Mouse (Mus musculus): ENCODE measurements around the gene 2310011J03Rik. TPM values are rescaled to one million over a fixed set of nuclear protein-coding genes. Genes with fewer than 3 reads are reported as not detected.
"Not testable (repeated sequence)": the region's sequence is repeated elsewhere in the genome, so short reads cannot be mapped to it uniquely, and the experiment has no call there.

Gene 2310011J03Rik
- 10 to 100 TPM; 10.5 to 13.1 TPM for total RNA-seq (2021)
- long read RNA-seq, experiment 1, transcript 2310011J03Rik-201 (2 exons, 1,649 nt), result major isoform, 31 of 31 reads
- long read RNA-seq, experiment 1, partial matches to known transcripts, result 0 of 31 reads
- long read RNA-seq, experiment 1, other reads (novel, unspliced or antisense), result 0 of 31 reads
- long read RNA-seq, experiment 2, transcript 2310011J03Rik-201 (2 exons, 1,649 nt), result major isoform, 27 of 27 reads
- long read RNA-seq, experiment 2, partial matches to known transcripts, result 0 of 27 reads
- long read RNA-seq, experiment 2, other reads (novel, unspliced or antisense), result 0 of 27 reads

DNA sequence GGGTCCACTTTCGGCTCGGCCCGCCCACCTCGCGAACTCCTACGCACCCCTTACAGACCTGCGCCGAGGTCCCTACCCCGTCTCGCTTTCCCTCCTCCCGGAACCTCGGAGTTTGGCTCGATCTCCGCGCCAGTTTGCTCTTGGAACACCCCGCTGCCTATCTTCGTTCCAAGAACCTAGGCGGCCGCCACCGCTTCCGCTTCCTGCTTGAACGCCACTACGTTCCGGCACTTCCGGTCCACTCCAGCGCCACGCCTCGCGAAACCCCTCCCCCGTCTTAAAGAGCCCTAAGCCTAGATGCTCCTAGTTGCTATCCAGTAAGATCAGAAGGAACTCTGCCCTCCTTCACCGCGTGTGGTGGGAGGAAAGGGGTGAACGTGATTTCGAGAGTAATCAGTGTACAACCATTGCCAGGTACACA is at the start of gene 2310011J03Rik:
Gene 2310011J03Rik (minus strand): TSS at position 198 of the 421 bp plus-strand sequence.
- DNase-seq, result peak; percentile 90

DNA sequence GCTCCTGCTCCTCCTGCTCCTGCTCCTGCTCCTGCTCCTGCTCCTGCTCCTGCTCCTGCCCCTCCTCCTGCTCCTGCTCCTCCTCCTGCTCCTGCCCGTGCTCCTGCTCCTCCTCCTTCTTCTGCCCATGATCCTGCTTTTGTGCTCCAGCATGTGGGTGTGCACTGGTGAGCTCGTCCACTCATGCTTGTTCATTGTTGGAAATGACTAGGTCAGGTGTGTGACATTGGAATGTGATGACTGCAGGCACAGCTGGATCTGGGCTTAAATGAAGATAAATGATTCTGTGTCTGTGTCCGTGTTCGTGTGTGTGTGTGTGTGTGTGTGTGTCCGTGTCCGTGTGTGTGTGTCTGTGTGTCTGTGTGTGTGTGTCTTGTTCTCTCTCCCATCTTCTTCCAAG is 48.1 kb upstream of the 2310011J03Rik start:
- DNase-seq, result no peak

DNA sequence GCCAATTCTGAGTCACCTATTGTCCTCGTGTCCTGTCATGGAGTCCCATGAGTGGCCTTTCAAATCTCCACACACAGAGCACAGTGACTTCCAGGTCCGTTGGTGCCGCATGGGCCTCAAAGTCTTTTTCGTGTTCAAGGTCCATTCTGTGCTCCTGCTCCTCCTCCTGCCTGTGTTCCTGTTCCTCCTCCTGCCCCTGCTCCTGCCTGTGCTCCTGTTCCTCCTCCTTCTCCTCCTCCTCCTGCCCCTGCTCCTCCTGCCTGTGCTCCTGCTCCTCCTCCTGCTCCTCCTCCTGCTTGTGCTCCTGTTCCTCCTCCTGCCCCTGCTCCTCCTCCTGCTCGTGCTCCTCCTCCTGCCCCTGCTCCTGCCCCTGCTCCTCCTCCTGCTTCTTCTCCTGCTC is 47.6 kb upstream of the 2310011J03Rik start:
- DNase-seq, result no peak

DNA sequence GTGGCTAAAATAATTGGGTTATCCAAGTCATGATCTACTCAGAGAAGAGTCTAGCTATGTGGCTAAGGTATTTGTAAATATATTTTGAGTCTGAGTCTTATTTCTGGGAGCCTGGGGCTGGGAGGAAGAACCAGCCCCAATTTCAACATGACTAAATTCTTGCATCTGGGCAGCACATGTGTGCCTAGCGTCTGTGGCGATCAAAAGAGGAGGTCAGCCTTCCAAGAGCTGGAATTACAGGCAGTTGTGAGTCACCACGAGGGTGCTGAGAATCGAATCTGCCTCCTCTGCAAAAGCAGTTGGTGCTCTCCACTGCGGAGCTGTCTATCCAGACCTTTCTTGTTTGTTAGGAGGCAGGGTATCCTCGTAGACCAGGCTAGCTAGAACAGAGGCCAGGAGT is 45.4 kb upstream of the 2310011J03Rik start:
- no peak for DNase-seq

DNA sequence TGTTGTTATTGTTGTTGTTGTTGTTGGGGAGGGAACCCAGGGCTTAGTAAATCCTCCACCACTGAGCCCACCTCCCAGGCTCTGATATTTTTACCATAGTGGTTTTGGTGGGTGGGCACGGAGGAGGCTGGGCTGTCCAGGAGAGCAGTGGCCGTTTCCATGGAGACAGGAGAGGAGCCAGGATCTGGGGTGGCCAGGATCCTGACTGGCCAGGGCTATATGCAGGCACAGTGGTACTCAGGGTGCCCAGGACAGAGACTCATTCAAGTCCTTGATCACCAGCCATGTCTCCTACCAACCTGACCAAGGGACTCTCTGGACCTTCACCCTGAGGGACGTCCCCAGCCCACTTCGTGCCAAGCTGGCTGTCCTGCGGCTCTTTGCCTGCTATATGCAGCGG is 43.4 kb upstream of the 2310011J03Rik start:
- DNase-seq, result no peak

DNA sequence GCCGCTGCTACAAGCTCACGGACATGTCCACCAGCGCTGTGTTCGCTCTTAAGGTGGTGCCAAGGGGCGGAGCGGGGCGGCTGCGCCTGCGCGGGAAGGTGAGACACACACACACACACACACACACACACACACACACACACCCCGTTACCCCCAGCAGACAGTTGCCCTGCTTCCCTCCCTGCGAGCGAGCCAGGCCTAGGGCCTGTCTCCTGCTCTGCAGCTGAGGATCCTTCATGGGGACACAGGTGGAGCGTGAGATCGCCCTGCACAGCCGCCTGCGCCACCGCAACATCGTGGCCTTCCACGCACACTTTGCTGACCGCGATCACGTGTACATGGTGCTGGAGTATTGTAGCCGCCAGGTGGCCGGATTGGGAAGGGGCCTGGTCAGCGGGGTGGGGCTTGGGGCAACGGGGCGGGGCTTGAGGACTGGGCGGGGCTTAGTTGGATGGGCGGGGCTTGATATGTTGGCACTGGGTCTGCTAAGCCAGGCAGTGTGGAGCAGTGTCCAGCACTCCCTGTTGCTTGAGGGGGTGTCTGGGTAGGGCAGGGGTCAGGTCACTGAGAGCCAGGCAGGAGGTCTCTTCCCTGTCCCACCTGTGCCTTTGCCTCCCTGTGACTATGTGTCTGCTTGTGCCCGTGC is 37.8 kb upstream of the 2310011J03Rik start:
- no peak for DNase-seq

DNA sequence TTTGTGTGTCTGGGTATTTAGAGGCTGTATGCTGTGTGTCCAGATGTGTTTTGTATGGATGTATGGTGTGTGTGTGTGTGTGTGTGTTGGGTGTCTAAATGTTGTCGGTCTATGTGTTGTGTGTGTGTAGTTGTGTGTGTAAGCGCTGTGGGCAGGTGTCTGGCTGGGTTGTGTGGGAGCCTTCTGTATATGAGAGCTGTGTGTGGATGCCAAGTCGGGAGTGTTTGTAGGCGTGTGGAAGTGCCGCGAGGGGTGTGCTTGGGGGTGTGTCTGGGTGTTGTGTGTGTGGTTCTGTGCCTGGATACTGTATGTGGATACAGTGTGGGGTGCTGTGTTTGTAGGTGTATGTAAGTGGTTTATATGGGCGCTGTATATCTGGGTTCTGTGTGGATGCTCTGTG is 37.0 kb upstream of the 2310011J03Rik start:
- DNase-seq, result no peak

DNA sequence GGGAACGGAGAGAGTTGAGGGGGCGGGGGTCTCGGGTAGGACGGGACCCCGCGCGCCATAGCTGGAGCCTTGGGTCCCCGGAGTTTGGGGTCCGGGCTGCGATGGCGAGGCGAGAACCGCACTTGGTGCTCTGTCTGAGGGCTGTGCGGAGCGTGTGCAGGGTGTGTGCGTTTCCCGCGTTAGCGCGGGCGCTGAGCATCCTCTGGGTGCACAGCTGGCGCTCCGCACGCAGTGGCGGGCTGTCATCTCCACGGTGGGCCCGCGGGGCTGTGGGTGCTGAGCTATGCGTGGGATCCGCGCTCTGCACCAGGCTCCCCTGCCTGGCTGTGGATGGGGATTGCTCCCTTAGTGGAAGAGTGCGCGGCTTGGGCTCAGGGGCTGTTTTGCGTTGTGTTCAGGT is 36.4 kb upstream of the 2310011J03Rik start:
- no peak for DNase-seq

DNA sequence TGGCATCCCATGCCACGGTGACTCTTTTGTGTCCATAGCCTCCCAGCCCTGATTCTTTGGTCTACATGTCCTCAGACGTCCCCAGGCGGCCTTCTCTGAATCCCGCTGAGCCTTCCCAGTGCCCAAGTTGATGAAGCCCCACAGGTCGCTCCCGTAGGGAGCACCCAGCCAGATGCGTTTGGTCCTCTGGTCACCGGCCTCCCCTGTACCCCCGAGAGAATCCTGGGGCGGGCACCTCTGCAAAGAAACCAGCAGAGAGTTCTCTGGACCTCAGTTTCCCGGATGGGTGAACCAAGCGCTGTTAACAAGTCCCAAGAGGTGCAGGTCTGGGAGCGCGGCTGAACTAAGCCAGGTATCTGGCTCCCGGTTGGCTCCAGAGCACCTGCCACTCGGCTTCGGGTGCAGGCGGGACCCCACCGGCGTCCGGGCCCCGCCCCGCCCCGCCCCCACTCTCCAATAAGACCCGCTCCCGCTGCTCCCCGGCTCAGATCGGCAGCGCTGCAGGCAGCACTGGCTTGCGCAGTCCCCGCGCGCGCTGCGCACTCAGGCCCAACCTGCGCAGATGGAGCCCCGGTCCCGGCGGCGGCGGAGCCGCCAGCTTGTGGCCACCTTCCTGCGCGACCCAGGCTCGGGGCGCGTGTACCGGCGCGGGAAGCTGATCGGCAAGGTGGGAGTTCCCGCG is 35.8 kb upstream of the 2310011J03Rik start, which contains the start of gene Plk5:
Gene Plk5 (plus strand): TSS at position 459 of the 682 bp plus-strand sequence.
- DNase-seq, result no peak

DNA sequence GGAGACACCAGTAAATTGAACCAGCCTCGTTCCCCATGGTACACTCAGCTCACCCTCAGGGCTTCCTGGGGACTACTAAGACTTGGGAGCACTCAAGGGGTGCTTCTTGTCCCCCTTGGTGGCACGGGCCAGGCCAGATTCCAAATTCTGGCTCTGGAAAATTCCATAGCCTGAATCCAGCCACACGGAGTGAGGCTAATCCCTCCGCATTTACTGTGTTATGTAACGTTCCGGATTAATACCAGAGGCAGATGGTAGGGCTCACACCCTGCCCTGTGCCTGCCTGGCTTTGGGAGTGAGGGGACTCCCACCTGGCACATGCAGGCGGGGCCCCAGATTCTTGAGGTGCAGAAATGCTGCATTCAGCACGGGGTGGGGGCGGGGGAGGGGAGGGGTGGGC is 35.1 kb upstream of the 2310011J03Rik start:
- no peak for DNase-seq

DNA sequence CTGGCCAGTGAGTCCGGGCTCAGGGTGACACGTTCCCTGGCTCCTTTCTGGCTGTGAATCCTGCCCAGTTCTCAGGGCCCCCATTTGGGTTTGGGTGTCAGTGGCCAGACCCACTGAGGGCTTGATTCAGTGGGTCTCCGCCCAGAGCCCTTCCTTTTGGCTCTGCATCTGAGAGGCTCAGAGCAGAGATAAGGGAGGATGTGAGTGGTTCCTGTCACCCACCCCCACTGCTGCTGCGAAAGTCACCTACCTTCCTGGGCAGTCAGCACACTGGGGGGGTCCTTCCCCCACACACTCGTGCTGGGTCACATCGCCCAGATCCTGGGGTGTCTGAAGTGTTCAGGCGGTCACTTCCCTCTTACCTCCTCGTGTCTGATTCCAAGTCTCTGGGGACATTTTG is 32.4 kb upstream of the 2310011J03Rik start:
- DNase-seq, result no peak

DNA sequence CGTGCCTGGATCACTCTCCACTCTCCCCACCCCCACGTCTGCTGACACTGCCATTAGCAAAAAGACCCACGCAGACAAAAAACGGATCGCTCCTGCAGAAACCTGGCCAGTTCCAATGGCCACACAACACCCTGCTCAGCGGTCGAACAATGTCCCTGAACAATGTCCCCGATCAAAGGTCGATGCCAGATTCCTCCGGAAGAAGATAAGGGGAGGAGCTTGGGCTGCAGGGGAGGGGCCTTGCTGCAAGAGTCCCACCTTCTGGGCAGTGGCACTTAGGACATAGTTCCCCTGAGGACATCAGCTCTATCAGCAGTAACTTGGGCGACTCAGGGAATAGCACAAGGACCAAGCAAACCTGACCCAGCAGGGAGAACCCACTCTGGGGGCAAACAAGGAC is 31.6 kb upstream of the 2310011J03Rik start:
- DNase-seq, result no peak

DNA sequence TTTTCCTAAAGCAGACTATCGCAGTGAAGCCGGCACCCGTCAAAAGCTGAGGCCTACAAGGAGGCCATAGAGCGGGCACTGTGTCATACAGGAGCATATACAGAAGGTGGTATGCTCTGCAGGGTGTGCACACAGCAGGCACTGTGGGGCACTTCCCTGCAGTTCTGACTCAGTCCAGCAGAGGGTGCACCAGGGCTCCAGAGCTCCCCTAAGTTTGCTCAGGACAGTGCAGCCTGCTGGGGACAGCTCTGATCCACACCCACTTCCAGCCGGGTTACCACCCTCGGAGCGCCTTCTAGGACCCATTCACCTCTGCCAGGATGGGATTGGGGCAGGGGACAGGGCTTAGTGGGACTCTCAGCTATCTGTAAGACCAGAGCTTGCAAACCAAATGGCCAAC is 30.0 kb upstream of the 2310011J03Rik start:
- DNase-seq, result peak; percentile 91

DNA sequence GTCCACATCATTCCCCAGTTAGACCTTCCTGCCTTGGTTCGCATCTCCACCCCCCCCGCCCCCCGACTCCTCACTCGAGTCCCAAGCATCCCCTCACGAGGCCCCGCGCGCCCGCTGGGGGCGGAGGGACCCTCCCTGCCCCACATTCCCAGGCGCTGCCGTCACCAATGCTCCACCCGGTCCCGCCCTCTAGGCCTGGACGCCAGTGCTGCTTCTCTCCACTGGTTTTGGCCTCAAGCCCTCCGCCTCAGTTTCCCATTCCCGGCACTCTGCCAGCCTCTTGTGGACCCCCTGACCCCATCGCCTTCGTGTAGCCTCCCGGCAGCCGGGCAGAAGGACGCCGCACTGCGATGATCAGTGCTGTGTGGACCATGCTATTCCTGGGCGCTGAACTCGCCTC is 28.6 kb upstream of the 2310011J03Rik start:
- no peak for DNase-seq

DNA sequence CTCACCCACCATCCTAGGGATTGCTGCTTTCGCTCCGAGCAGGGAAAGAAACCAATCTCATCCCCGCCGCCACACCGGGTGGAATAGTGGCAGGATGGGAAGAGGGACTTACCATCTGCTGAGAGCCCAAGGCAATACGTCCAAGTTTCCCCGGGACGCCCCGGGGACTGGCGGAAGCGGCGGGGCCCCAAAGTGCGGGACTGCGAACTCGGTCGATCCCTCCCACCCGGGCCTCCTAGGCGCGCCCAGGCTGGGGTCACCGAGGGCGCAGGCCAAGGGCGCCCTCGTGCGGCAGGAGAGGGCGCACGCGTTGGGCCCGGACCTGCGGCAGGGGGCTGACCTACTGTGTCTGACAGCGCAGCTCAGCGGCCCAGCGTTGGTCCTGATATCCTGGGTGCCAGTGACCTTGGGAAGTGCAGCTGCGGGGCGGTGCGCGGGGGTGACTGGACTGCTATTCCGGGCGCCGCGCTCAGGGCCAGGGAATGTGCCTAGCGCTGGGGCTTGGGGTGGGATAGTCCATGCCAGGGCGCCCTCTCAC is 28.0 kb upstream of the 2310011J03Rik start, which contains the start of gene Adamtsl5:
Gene Adamtsl5 (minus strand): TSS at position 169 of the 538 bp plus-strand sequence.
- DNase-seq, result peak; percentile 76

DNA sequence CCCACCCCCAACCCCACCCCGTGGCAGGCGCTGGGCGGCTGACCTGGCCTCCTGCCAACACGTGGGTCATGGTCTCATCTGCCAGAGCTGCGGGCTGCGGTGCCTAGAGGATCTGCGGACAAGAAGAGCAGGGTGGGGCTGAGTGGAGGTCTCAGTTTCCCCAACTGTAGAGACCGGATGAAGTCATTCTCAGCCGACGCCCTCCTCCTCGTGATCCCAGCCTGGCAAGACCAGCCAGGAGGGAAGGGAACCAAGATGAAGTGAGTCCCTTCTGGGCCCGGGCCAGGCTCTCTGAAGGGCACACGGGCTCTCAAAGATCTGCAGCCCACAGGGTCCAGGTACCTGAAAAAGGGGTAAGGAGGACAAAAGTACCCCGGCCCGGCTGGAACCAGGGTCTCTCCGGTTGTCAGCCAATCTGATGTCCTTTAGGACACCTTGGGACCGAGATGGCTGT is 27.2 kb upstream of the 2310011J03Rik start:
- no peak for DNase-seq

DNA sequence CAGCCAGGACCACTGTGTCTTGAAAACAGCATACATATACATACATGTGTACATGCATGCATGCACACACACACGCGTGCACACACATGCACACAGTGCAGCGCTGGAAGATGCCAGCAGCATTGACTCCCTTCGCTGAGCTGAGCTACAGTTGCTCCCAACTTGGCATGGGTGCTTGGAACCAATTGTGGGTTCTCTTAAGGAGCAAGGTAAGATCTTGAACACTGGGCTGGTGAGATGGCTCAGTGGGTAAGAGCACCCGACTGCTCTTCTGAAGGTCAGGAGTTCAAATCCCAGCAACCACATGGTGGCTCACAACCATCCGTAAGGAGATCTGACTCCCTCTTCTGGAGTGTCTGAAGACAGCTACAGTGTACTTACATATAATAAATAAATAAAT is 25.6 kb upstream of the 2310011J03Rik start:
- DNase-seq, result not testable (repeated sequence)

DNA sequence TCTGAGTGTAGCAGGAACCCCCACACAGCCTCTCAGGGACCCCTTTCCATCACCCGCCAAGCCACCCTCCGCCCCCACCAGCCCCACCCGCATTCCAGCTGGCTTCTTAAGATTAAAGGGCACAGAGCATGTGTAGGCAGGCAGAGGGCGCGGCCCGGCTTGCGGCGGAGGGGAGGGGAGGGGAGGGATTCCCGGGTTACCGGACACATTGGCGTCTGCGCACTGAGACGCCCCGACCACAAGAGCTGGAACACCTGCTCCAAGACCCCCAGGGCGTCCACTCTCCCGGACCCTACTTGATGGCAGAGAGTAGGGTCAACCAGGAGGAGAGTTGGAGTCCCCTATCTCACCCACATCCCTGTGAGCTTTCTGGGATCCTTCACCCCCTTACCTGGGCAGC is 24.8 kb upstream of the 2310011J03Rik start:
- DNase-seq, result no peak

DNA sequence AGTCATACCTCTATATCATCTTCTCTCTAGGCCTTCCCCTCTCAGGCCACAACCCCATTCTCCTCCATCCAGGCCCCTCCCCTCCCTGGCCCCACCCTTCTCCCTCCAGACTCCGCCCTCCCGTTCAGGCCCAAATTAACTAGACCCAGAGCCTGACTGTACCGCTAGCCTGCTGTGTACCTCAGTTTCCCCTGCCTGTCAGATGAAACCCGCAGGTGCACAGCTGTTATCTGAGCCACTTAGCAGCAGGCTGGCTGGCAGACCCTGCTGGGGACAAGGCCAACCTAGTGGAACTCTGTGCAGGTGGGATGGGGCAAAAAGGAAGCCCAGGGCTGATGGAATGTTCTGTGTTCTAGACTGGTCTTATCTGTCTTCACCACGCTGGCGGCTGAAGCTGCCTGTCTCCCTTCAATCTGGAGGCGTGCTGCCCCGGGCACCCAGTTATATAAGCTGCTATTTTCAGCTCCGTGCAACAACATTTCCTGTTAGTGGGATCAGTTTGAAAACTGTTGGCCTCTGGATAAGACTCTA is 23.9 kb upstream of the 2310011J03Rik start:
- no peak for DNase-seq

DNA sequence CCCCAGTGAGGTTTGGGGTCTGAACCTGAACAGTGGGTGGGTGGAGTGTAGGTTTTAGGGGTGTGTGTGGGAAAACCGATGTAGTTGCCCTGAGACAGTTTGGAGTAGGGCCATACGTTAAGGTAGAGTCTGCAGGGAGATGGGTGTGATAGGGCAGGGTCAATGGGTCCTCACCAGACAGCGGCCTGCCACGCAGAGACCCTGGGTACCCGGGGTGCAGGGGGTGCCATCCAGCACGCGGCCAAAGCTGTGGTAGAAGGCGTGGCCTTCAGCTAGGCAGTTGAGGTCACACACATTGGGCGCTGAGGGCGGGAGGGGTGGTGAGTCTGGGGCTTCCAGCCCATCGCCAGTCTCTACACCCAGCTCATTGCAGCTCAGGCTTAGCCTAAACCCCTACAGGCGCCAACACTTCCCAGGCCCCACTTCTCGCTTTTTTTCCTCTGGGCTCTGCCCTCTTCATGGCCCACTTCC is 23.1 kb upstream of the 2310011J03Rik start:
- no peak for DNase-seq

DNA sequence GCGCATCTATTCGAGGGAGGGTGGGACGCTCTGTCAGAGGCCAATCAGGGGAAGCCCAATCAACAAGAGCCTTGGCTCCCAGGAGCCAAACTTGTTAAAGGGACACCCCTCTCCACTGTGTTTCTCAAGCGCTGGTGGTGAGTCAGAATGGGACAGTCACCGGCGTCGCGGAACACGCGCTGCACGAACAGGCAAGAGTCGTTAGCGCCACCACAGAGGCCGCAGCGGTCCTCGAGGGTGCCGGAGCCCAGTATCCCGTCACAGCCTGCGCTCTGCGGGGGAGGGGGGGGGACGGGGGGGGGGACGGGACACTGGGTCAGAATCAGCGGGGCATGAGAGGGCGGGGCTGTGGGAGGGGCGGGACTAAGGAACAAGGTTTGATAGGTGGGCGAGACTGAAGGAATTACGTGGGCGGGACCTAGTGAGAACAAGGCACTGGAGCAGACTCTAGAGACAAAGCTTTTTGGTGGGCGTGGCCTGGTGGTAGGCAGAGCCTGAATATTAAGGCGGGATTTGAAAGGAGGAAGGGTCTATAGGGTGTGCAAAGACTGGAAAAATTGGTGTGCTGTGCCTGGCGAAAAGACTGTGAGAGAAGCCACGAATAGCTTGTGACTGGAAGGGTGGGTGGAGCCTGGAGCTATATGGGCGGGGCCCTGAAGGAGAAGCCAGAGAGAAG is 22.6 kb upstream of the 2310011J03Rik start:
- DNase-seq, result no peak

DNA sequence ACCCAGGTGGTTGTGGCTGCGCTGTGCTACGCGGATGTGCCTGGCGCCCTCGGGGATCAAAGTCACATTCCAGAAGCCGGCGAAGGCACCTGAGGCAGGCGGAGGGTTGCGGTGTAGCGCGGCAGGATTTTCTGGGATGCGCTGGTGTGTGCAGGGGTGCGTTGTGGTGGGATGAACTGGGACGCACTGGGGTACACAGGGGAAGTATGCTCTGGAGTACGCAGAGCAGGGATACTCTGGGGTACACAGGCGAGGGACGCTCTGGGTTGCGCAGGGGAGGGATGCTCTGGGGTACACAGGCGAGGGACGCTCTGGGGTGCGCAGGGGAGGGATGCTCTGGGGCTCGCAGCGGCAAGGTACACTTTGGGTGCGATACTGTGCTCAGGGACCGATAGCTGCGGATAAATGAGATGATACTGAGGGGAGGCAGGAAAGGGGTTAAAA is 22.0 kb upstream of the 2310011J03Rik start:
- no peak for DNase-seq

Measured in gastrocnemius, postnatal 10 days (tissue).